Mouse (Mus musculus) heart, embryonic 12.5 days (tissue): ENCODE measurements around the gene Gpc6. TPM values are rescaled to one million over a fixed set of nuclear protein-coding genes. Genes with fewer than 3 reads are reported as not detected.

Source experiments
- ATAC-seq: fragments of 200-750 bp; cut with Nextera tagmentation; 2 replicates; pipeline ENCODE4 v1.8.0; 2017; ENCODE audit warnings: moderate TSS enrichment, moderate library complexity; ENCODE audit not compliant: insufficient number of reproducible peaks, low FRiP score
- H3K27ac ChIP-seq: fragments of 300-500 bp; sonication (generic); 2 replicates; pipeline ENCODE4 v1.5.1; 2016; ENCODE audit warnings: mild to moderate bottlenecking, moderate library complexity; ENCODE audit not compliant: poor library complexity, severe bottlenecking
- H3K27me3 ChIP-seq: fragments of 300-500 bp; sonication (generic); replicated peaks from 2 replicates; pipeline ENCODE4 v1.6.1; 2016; ENCODE audit warnings: mild to moderate bottlenecking, moderate library complexity
- H3K36me3 ChIP-seq: fragments of 300-500 bp; sonication (generic); 2 replicates; pipeline ENCODE4 v1.6.1; 2016; ENCODE audit warnings: mild to moderate bottlenecking, moderate library complexity
- H3K4me1 ChIP-seq: fragments of 300-500 bp; sonication (generic); replicated peaks from 2 replicates; pipeline ENCODE4 v1.6.1; 2016; ENCODE audit warnings: mild to moderate bottlenecking
- H3K4me2 ChIP-seq: fragments of 300-500 bp; sonication (generic); 2 replicates; pipeline ENCODE4 v1.6.1; 2016; ENCODE audit warnings: mild to moderate bottlenecking, moderate library complexity
- H3K4me3 ChIP-seq: fragments of 300-500 bp; sonication (generic); 2 replicates; pipeline ENCODE4 v1.5.1; 2016; ENCODE audit warnings: mild to moderate bottlenecking
- H3K9ac ChIP-seq: fragments of 300-500 bp; sonication (generic); 2 replicates; pipeline ENCODE4 v1.6.1; 2016; ENCODE audit warnings: mild to moderate bottlenecking, moderate library complexity
- H3K9me3 ChIP-seq: fragments of 300-500 bp; sonication (generic); replicated peaks from 2 replicates; pipeline ENCODE4 v1.6.1; 2016; ENCODE audit warnings: mild to moderate bottlenecking, moderate library complexity
- WGBS: fragments of 180-500 bp; shearing (Covaris S2); methylation state at CpG from one replicate; pipeline ENCODE4 v1.1.7; 2016; 5-methylcytosine and 5-hydroxymethylcytosine counted together
- polyA plus RNA-seq: library from polyadenylated mRNA; unstranded; fragments of >200 nt; fragmentation: Nextera tagmentation; extraction: Ambion mirVana; gene quantifications from 2 replicates; pipeline ENCODE4 v1.2.1, GENCODE M21; 2016

Gpc6 gene
- polyA plus RNA-seq, 1 experiment from 2014 or later = 15.9 TPM

DNA sequence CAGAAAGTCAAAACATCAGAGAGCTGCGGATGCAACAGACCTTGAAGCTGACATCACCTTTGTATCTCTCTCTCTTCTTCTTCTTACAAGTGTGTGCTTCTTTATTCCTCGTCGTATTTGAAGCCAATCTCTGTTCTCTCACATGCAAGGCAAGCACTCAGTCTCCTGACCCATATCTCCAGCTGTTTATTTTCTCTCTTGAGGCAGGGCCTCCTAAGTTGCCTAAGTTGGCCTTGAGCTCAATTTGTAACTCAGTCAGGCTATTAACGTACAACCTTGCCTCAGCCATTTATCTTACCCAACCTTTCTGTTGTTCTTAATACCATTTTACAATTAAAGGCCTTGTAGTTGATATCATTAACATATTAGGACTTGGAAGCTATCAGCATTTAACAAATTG, 637.0 kb downstream of the Gpc6 start:
- Histone ChIP-seq H3K36me3 (no peaks in the 10 kb centered on the region), H3K27me3 (no peaks in the 10 kb centered on the region), H3K4me3 (no peak overlapping the region), H3K4me1 (no peaks in the 10 kb centered on the region), H3K27ac (no peak overlapping the region), H3K4me2 (no peak overlapping the region), H3K9me3 (no peaks in the 10 kb centered on the region), H3K9ac (no peak overlapping the region)
- WGBS = 76% methylated on average over 4 of the region's 4 CpGs
- no peak for ATAC-seq

DNA sequence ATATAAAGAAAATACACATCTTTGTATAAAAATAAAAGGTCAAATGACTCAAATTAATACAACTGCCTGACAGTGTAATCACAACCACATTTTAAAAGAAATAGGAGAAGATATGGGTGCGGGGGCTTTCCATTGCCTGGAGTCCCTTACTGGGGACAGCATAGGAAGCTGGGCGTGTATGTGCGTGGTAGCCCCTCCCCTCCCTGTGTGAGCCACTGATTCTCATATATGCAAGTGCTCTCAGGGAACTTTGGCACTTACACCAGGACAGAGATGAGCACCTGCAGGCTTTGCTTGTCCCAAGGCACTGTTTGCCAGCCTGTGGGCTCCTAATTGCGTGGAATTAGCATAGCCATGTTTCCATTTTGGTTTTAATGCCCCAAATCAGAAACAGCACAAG, 644.2 kb downstream of the Gpc6 start:
- Histone ChIP-seq H3K36me3 (no peaks in the 10 kb centered on the region), H3K4me1 (no peaks in the 10 kb centered on the region), H3K4me2 (no peak overlapping the region), H3K9ac (no peak overlapping the region), H3K27ac (no peak overlapping the region), H3K4me3 (no peak overlapping the region), H3K27me3 (no peaks in the 10 kb centered on the region), H3K9me3 (no peaks in the 10 kb centered on the region)
- WGBS = 87% methylated on average over 4 of the region's 4 CpGs
- ATAC-seq = no peak

DNA sequence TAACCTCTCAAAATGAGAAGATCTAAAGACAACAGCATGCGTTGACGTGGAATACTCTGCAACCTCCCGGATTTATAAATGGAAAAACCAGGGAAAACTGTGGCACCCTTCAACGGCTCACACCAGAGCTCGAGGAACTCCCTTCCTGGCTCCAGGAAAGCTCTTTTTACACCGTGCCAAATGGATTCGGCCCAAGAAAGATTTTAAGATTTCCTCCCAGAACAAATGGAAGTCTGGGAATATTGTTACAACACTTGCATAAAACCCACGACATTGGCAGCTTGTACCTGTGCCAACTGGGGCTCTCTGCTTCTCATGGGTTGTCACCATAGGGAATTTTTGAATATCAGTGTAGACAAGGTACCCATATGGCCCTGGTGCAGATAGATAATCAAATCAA, 647.1 kb downstream of the Gpc6 start:
- no peaks in the 10 kb centered on the region for H3K4me1 ChIP-seq
- no peak overlapping the region for H3K27ac ChIP-seq
- H3K27me3 ChIP-seq = no peaks in the 10 kb centered on the region
- H3K9ac ChIP-seq = no peak overlapping the region
- no peak for ATAC-seq
- H3K4me2 ChIP-seq = no peak overlapping the region
- no peaks in the 10 kb centered on the region for H3K9me3 ChIP-seq
- no peaks in the 10 kb centered on the region for H3K36me3 ChIP-seq
- 63% methylated on average over 8 of the region's 8 CpGs for WGBS
- H3K4me3 ChIP-seq = no peak overlapping the region

DNA sequence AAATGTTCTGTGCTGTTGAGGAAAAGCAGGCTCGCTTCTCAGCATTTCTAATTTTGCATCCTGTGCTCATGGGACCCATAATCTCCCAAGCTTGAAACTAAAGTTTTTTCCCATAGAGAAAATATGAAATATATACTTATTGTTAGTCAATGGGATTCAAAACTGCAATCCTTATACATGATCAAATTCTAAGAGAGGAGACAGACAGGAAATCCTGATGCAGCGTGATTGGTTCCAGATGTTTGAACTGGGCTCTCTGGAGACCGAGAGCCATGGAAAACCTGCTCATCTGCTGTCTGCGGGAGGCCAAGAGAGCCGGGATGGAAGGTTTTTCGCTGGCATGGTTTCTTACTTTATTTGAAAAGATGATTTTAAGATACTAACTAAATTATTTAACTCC, 649.1 kb downstream of the Gpc6 start:
- 82% methylated on average over 6 of the region's 6 CpGs for WGBS

DNA sequence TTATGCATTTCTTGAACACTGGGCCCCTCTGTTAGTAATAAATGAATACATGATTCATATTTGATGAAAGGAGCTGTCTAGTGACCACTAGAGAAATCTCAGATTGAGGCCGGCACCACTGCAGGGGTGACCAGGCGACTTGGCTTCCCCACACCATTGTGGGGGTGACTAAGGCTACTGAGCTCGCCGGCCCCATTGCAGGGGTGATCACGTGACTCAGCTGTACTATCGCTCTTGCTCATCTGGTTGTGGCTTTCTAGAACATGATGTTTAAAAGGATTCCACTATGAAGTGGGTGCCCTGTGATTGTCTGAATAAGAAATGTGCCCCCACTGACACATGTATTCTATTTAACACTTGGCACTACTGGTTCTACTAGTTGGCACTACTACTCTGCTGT, 656.6 kb downstream of the Gpc6 start:
- Histone ChIP-seq H3K27me3 (no peaks in the 10 kb centered on the region), H3K9me3 (no peaks in the 10 kb centered on the region), H3K4me2 (no peak overlapping the region), H3K27ac (no peak overlapping the region), H3K4me1 (no peaks in the 10 kb centered on the region), H3K36me3 (no peaks in the 10 kb centered on the region), H3K9ac (no peak overlapping the region), H3K4me3 (no peak overlapping the region)
- no peak for ATAC-seq
- WGBS = 90% methylated on average over 6 of the region's 6 CpGs

More for the DNA sequence above, 649.1 kb downstream of the Gpc6 start:
- no peak overlapping the region for H3K4me3 ChIP-seq
- H3K27ac ChIP-seq = no peak overlapping the region
- H3K9ac ChIP-seq = no peak overlapping the region
- ATAC-seq = no peak
- H3K4me2 ChIP-seq = no peak overlapping the region
- no peaks in the 10 kb centered on the region for H3K27me3 ChIP-seq
- no peaks in the 10 kb centered on the region for H3K36me3 ChIP-seq
- H3K9me3 ChIP-seq = no peaks in the 10 kb centered on the region
- no peaks in the 10 kb centered on the region for H3K4me1 ChIP-seq

DNA sequence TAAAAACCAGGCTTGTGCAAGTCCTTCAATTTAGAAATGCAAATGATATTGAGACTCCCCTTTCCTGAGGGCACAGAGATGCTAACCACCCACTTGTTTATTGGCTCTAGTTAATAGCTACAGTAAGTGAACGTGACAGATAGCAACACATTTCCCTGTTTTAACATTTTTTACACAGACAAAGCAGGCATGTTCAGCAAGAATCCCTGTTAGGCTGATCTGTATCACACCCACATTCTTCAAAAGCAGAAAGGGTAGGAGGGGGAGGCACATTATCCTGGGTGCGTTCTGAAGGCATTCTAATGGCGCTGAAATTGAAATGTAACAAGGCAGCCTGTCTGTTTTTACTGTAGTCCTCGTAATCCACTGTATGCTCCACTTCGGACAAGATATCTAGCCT, 674.6 kb downstream of the Gpc6 start:
- H3K9ac ChIP-seq = no peak overlapping the region
- H3K36me3 ChIP-seq = no peaks in the 10 kb centered on the region
- no peaks in the 10 kb centered on the region for H3K9me3 ChIP-seq
- no peak overlapping the region for H3K4me2 ChIP-seq
- no peak for ATAC-seq
- H3K4me1 ChIP-seq = no peaks in the 10 kb centered on the region
- 60% methylated on average over 5 of the region's 5 CpGs for WGBS
- no peaks in the 10 kb centered on the region for H3K27me3 ChIP-seq
- no peak overlapping the region for H3K27ac ChIP-seq
- no peak overlapping the region for H3K4me3 ChIP-seq

DNA sequence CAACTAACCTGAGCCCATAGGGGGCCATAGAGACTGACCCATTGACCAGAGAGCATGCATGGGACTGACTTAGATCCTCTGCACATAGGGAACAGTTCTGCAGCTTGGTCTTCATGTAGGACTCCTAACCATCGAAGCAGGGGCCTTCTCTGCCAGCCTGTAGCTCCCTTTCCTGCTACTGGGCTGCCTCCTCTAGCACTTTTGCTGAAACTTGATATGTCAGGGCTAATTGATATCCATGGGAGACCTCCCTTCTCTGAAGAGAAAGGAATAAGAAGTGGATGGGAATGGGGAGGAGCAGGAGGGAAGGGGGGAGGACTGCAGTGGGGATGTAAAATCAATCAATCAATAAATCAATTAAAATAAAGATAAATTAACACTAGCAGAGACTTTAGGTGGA, 678.7 kb downstream of the Gpc6 start:
- Histone ChIP-seq H3K27ac (no peak overlapping the region), H3K27me3 (no peaks in the 10 kb centered on the region), H3K9me3 (no peaks in the 10 kb centered on the region), H3K4me3 (no peak overlapping the region), H3K9ac (no peak overlapping the region), H3K4me2 (no peak overlapping the region), H3K36me3 (no peaks in the 10 kb centered on the region), H3K4me1 (no peaks in the 10 kb centered on the region)
- no peak for ATAC-seq
- WGBS = 76% methylated on average over 1 of the region's 1 CpGs

DNA sequence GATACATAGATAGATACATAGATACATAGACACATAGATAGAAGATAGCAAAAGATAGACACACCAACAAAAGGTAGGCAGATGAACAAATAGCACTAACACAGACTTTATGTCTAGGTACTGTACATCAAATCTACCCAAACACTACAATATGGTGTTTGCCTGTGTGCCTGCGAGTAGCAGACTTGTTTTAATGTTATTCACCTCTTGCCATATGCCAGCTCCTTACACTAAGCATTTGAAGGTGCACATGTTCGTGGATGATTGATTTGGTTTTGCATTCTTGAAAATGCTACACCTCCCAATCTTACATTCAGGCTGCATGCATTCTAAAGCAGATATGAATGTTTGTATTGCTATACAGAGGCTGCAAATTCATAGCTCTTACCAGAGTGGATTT, 680.6 kb downstream of the Gpc6 start:
- Histone ChIP-seq H3K4me3 (no peak overlapping the region), H3K27me3 (no peaks in the 10 kb centered on the region), H3K4me1 (no peaks in the 10 kb centered on the region), H3K9ac (no peak overlapping the region), H3K9me3 (peaks cover 5% of the 10 kb centered on the region; the same call in 1 of the 2 replicates), H3K36me3 (no peaks in the 10 kb centered on the region), H3K27ac (no peak overlapping the region), H3K4me2 (no peak overlapping the region)
- WGBS = 83% methylated on average over 2 of the region's 2 CpGs
- no peak for ATAC-seq

DNA sequence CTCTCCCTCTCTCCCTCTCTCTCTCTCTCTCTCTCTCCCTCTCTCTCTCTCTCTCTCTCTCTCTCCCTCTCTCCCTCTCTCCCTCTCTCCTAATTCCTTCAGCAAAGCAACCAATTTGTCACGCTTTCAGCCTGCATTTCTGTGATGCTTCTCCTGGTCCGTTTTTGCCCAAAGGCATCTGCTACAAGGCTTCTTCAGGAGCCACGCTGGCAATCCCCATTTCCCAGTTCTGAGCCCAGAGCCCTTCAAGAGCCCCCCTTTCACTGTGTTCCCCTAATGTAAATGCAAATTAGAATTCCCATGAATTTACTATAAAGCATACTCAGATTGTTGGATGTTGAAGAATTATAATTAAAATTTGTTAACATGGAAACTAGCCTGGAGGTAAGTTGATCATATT, 686.0 kb downstream of the Gpc6 start:
- no peak overlapping the region for H3K9ac ChIP-seq
- H3K27ac ChIP-seq = no peak overlapping the region
- no peak for ATAC-seq
- H3K4me3 ChIP-seq = no peak overlapping the region
- H3K27me3 ChIP-seq = no peaks in the 10 kb centered on the region
- 65% methylated on average over 3 of the region's 3 CpGs for WGBS
- H3K4me1 ChIP-seq = no peaks in the 10 kb centered on the region
- H3K4me2 ChIP-seq = no peak overlapping the region
- no peaks in the 10 kb centered on the region for H3K36me3 ChIP-seq
- H3K9me3 ChIP-seq = peaks cover 5% of the 10 kb centered on the region; the same call in 1 of the 2 replicates

DNA sequence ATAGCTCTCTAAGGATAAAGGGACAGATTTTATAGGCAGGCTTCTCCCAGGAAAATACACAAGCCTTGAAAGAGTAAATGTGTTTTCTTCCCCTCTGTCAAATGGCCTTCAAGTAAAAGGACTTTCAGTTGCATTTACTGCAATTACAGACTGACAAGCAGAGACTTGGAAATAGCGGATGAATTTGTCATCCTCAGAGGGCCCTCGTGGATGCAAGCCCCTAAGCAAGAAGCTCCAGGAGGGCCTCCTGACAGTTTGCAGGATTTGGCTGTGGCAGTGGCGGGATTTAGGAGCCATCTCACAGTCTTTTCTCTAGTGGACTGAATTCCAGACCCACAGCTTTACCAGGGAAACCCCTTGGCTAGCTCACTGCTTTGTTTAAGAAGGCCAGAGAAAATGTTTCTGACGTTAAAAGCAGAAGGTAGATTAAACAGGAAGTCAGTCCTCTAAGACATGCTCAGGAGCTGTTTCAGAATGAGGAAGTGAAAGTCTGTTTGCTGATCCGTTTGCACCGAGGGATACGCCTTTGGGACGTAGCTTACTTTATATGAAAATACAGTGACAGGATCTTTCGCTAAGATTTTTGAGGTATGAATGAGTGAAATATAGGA, 700.1 kb downstream of the Gpc6 start:
- Histone ChIP-seq H3K9me3 (no peaks in the 10 kb centered on the region), H3K4me1 (peaks cover 4% of the 10 kb centered on the region; the same call in 1 of the 2 replicates), H3K27me3 (no peaks in the 10 kb centered on the region), H3K27ac (no peak overlapping the region), H3K4me3 (no peak overlapping the region), H3K9ac (no peak overlapping the region), H3K36me3 (no peaks in the 10 kb centered on the region), H3K4me2 (no peak overlapping the region)
- WGBS = 62% methylated on average over 9 of the region's 9 CpGs
- ATAC-seq = no peak

DNA sequence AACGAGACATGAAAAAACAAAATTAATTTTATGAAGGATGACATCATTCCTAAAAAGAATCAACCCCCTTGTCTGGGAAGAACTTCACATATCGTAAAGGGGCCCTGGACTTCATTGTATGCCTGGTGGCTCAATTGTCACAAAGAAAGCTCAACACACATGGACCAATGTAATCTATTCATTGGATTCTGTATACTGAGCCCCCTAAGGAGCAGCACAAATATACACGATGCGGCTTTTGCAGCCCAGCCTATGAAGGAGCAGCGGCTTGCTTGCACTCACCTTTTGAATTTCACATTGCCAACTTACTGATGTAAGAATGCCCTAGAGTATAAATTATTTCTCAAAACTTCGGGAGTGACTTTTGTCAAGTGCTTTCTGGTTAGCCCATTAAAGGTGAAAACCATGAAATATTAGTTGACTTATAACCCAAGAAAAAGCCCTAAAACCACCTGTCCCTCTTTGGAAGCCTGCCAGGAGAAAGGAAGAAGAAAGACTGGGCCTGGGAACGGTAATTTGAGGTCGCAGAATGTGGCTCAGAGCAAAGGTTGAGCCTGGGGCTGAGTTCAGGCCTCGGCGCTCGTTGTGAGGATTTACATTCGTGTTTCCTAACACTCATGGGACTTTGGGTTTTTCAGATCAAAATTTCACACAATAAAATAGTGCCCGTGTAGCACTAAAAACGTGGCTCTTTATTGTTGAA, 709.3 kb downstream of the Gpc6 start:
- ATAC-seq = no peak
- Histone ChIP-seq H3K4me2 (no peak overlapping the region), H3K9me3 (no peaks in the 10 kb centered on the region), H3K36me3 (no peaks in the 10 kb centered on the region), H3K4me3 (no peak overlapping the region), H3K27me3 (0 out of 2 replicates have a peak, but pooled peaks cover 2% of the 10 kb centered on the region), H3K4me1 (no peaks in the 10 kb centered on the region), H3K9ac (no peak overlapping the region), H3K27ac (no peak overlapping the region)
- 84% methylated on average over 14 of the region's 14 CpGs for WGBS

DNA sequence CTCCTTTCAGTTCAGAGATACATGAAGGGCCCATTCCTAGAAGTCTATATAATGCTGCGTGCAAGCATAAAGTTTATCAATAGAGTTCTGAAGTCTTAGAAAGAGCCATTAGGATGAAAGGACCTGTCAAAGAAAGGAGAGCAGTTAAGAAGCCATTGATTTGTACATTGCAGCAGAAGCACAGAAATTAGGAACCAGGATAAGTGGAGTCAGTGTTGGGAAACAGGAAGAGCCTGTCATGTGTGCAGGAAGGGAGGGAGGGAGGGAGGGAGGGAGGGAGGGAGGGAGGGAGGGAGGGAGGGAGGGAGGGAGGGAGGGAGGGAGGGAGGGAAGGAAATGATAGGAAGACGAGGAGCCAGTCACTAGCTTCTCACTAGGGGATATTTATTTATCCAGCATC, 716.7 kb downstream of the Gpc6 start:
- peaks cover 18% of the 10 kb centered on the region for H3K27me3 ChIP-seq
- H3K4me1 ChIP-seq = 0 out of 2 replicates have a peak, but pooled peaks cover 2% of the 10 kb centered on the region
- H3K36me3 ChIP-seq = no peaks in the 10 kb centered on the region
- H3K27ac ChIP-seq = no peak overlapping the region
- H3K9me3 ChIP-seq = no peaks in the 10 kb centered on the region
- no peak overlapping the region for H3K9ac ChIP-seq
- ATAC-seq = no peak
- H3K4me2 ChIP-seq = no peak overlapping the region
- H3K4me3 ChIP-seq = no peak overlapping the region
- WGBS = 73% methylated on average over 2 of the region's 2 CpGs
